Mouse (Mus musculus) heart, embryonic 14.5 days (tissue): Measurements from ENCODE around the gene Vangl1. TPM values are rescaled to one million over a fixed set of nuclear protein-coding genes. Genes with fewer than 3 reads are reported as not detected.
"Not testable (repeated sequence)": the region's sequence is repeated elsewhere in the genome, so short reads cannot be mapped to it uniquely, and the experiment has no call there.

Experiments used
- ATAC-seq: fragments of 200-750 bp; cut with Nextera tagmentation; 2 replicates; pipeline ENCODE4 v1.8.0; 2017; ENCODE audit warnings: low read depth, moderate TSS enrichment; ENCODE audit not compliant: insufficient number of reproducible peaks, insufficient read depth, low FRiP score
- H3K27ac ChIP-seq, 2 experiments: fragments of 200-500 bp in 1 of 2; fragments of 300-500 bp in 1 of 2; sonication (generic) in 1 of 2; replicated peaks in 1 of 2; 2 replicates each; pipeline ENCODE4 v1.5.1; 2012 to 2014; ENCODE audit warnings: low read depth in 2 of 2, low read length in 2 of 2, control low read depth in 1 of 2, mild to moderate bottlenecking in 1 of 2, mixed read lengths in 1 of 2; ENCODE audit not compliant: control insufficient read depth in 1 of 2, insufficient read depth in 1 of 2
- H3K27me3 ChIP-seq: fragments of 300-500 bp; sonication (generic); 2 replicates; pipeline ENCODE4 v1.6.1; 2014; ENCODE audit warnings: mild to moderate bottlenecking, low read length, control low read depth; ENCODE audit not compliant: control insufficient read depth, insufficient read depth
- H3K36me3 ChIP-seq: fragments of 300-500 bp; sonication (generic); 2 replicates; pipeline ENCODE4 v1.6.1; 2014; ENCODE audit warnings: mild to moderate bottlenecking, control low read depth, low read length, mixed read lengths; ENCODE audit not compliant: control insufficient read depth, insufficient read depth
- H3K4me1 ChIP-seq, 2 experiments: fragments of 200-500 bp in 1 of 2; fragments of 300-500 bp in 1 of 2; sonication (generic) in 1 of 2; 2 replicates each; pipeline ENCODE4 v1.6.1; 2012 to 2014; ENCODE audit warnings: low read length in 2 of 2, control low read depth in 1 of 2, mixed read lengths in 1 of 2; ENCODE audit not compliant: control insufficient read depth in 2 of 2, insufficient read depth in 2 of 2
- H3K4me2 ChIP-seq: fragments of 300-500 bp; sonication (generic); 2 replicates; pipeline ENCODE4 v1.6.1; 2014; ENCODE audit warnings: mild to moderate bottlenecking, low read length
- H3K4me3 ChIP-seq, 2 experiments: fragments of 200-500 bp in 1 of 2; fragments of 300-500 bp in 1 of 2; sonication (generic) in 1 of 2; 2 replicates each; pipeline ENCODE4 v1.5.1; 2012 to 2014; ENCODE audit warnings: low read length in 2 of 2, mild to moderate bottlenecking in 2 of 2, control low read depth in 1 of 2, low read depth in 1 of 2, moderate library complexity in 1 of 2; ENCODE audit not compliant: control insufficient read depth in 1 of 2, insufficient read depth in 1 of 2
- H3K9ac ChIP-seq: fragments of 300-500 bp; sonication (generic); 2 replicates; pipeline ENCODE4 v1.6.1; 2014; ENCODE audit warnings: mild to moderate bottlenecking, low read length
- H3K9me3 ChIP-seq: fragments of 300-500 bp; sonication (generic); 2 replicates; pipeline ENCODE4 v1.6.1; 2016; ENCODE audit warnings: low read length, control low read depth; ENCODE audit not compliant: control insufficient read depth
- WGBS: fragments of 180-500 bp; shearing (Covaris S2); extraction: QIAGEN DNeasy Blood & Tissue Kit; methylation state at CpG from one replicate; pipeline ENCODE4 v1.1.7; 2014; 5-methylcytosine and 5-hydroxymethylcytosine counted together
- polyA plus RNA-seq: library from polyadenylated mRNA; unstranded; fragments of >200 nt; fragmentation: Nextera tagmentation; extraction: Ambion mirVana; gene quantifications from 2 replicates; pipeline ENCODE4 v1.2.1, GENCODE M21; 2014

Vangl1 gene
- polyA plus RNA-seq, 1 experiment from 2014 or later, result 26.7 TPM

DNA sequence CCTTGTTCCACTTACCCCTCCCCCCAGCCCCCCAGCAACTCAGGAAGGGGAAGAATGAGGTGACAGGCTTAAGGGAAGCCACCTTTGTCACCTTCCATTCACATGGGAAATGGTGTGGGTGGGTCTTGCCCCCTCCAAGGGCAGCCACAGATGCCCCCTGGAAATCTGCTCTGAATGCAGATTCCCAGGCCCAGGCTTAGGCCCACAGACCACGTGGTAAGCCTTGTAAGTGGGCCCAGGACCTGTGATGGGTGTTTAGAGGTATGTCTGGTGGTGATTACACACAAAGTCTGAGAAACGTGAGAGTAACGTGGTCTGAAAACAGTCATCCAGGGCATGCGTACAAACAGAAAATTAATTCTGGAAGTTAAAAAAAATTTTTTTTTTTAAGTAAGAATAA is 39.6 kb downstream of the Vangl1 start:
- Histone ChIP-seq H3K36me3 (peaks cover 62% of the 10 kb centered on the region), H3K4me2 (no peak overlapping the region), H3K27me3 (no peaks in the 10 kb centered on the region), H3K9me3 (no peaks in the 10 kb centered on the region), H3K4me1 (peaks cover 27 to 34% of the 10 kb centered on the region in 2 experiments), H3K27ac (no peak overlapping the region), H3K4me3 (no peak overlapping the region), H3K9ac (no peak overlapping the region)
- ATAC-seq, result no peak
- 72% methylated on average over 4 of the region's 4 CpGs for WGBS

DNA sequence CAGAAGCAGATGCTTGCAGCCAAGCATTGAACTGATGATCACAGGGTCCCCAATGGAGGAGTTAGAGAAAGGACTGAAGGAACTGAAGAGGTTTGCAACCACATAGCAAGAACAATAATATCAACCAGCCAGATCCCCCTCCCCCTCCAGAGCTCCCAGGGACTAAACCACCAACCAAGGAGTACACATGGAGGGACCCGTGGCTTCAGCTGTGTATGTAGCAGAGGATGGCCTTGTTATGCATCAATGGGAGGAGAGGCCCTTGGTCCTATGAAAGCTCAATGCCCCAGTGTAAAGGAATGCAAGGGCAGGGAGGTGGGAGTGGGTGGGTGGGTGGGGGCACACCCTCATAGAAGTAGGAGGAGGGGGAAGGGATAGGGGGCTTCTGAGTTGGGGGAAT is 40.6 kb downstream of the Vangl1 start:
- not testable (repeated sequence) for H3K9ac ChIP-seq, H3K4me3 ChIP-seq, H3K27ac ChIP-seq, ATAC-seq, H3K4me2 ChIP-seq, H3K9me3 ChIP-seq, H3K27me3 ChIP-seq
- 89% methylated on average over 1 of the region's 1 CpGs for WGBS
- H3K36me3 ChIP-seq, result peaks cover 67% of the 10 kb centered on the region
- peaks cover 27 to 36% of the 10 kb centered on the region in 2 experiments for H3K4me1 ChIP-seq

DNA sequence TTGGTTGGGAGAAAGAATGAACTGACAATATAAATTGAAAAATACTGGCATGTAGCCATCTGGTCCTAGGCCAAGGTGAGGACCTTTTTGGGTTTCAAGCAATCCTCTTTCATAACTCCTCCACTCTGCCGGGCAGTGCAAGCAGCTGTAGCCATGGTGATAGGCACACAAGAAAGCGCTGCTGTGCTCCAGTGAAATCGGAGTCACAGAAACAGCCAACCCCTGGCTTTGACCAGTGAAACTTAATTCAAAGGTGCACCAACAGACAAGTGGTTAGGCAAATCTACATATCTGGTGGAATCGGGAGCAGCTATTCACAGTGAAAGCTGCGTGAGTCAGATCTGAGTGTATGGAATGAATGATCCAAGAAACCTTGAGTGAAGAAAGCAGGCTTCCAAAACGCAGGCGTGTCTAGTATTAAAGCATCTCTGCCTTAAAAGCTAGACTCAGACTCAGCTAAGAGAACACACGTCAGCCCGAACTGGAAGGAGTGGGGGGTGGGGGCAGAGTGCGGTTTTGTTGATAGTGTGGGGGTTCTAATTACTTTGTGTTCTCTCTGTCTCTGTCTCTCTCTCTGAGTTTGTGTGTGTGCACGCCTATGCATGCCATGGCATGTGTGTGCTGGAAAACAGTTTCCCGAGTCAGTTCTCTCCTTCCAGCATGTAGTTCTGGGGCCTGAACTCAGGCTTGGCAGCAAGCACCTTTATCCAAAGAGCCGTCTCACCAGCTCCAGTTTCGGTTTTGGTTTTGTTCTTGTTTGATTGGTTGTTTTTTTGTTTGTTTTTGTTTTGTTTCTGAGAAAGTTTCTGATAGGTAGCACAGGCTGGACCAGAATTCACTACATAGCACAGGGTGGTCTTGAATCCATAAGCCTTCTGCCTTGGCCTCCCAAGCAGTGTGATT is 44.8 kb downstream of the Vangl1 start:
- no peaks in the 10 kb centered on the region for H3K9me3 ChIP-seq
- no peak overlapping the region for H3K4me3 ChIP-seq
- no peak overlapping the region for H3K9ac ChIP-seq
- H3K27me3 ChIP-seq, result no peaks in the 10 kb centered on the region
- WGBS, result 63% methylated on average over 14 of the region's 14 CpGs
- 0 out of 4 replicates have a peak overlapping the region, but pooled peaks of 1 of the 2 experiments have one; percentile 15 for H3K27ac ChIP-seq
- H3K4me2 ChIP-seq, result no peak overlapping the region
- peaks cover 73% of the 10 kb centered on the region for H3K36me3 ChIP-seq
- ATAC-seq, result no peak
- H3K4me1 ChIP-seq, result peaks cover 9 to 11% of the 10 kb centered on the region in 2 experiments

DNA sequence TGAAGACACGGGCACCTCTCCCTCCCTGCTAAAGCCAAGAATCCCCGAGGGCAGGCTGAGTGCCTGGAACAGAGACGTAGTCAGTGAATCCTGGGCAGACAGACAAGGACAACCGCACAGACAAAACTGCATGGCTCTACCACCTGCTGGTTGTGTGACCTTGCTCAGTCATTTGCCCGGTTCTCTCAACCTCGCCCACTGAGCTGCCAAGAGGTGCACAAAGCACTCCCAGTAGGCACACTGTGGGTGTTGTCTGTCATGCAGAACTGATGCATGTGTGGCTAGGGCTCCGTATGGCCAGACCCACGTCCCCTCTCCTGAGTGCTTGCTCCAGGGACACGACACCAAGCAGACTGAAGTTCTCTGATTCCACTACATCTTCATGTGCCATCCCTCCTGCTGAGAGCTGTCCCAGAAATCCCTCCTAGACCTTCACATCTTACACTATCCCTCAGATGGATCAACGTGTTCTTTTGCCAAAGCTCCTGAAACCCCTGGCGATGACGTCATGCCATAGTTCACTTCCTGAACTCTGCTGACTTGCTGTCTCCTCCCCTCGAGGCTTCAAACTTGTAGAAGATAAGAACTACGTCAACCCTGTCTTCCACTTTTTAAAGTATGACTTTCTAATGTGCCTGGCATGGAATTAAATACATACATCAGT is 45.6 kb downstream of the Vangl1 start:
- Histone ChIP-seq H3K9ac (no peak overlapping the region), H3K27me3 (no peaks in the 10 kb centered on the region), H3K27ac (0 out of 4 replicates have a peak overlapping the region, but pooled peaks have one; percentile 4 to 6), H3K36me3 (peaks cover 68% of the 10 kb centered on the region), H3K9me3 (no peaks in the 10 kb centered on the region), H3K4me3 (no peak overlapping the region), H3K4me1 (peaks cover 9 to 11% of the 10 kb centered on the region in 2 experiments), H3K4me2 (no peak overlapping the region)
- WGBS, result 71% methylated on average over 14 of the region's 14 CpGs
- ATAC-seq, result no peak

DNA sequence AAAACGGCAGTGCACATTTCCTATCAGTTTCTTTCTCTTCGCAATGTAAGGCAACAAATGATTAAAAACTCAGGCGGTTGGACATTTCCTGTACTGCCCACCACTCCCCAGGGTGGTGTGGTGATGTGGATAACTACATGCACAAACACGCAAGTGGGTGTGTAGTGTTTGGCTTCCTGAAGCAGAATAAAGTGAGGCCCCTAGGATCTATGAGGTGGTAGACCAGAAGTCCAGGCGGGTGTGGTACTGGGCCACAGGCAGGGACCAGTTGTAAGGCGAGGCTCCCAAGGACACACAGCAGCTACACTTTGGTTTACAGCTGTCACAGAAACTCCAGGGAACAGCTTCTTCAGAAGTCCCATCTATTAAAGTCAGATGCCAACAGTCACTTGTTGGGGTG is 46.8 kb downstream of the Vangl1 start:
- WGBS, result 88% methylated on average over 6 of the region's 6 CpGs
- no peak for ATAC-seq
- peaks cover 11 to 12% of the 10 kb centered on the region in 2 experiments for H3K4me1 ChIP-seq
- H3K27ac ChIP-seq, result no peak overlapping the region
- peaks cover 57% of the 10 kb centered on the region for H3K36me3 ChIP-seq
- no peak overlapping the region for H3K4me2 ChIP-seq
- H3K9me3 ChIP-seq, result no peaks in the 10 kb centered on the region
- H3K27me3 ChIP-seq, result no peaks in the 10 kb centered on the region
- H3K4me3 ChIP-seq, result no peak overlapping the region
- H3K9ac ChIP-seq, result no peak overlapping the region

DNA sequence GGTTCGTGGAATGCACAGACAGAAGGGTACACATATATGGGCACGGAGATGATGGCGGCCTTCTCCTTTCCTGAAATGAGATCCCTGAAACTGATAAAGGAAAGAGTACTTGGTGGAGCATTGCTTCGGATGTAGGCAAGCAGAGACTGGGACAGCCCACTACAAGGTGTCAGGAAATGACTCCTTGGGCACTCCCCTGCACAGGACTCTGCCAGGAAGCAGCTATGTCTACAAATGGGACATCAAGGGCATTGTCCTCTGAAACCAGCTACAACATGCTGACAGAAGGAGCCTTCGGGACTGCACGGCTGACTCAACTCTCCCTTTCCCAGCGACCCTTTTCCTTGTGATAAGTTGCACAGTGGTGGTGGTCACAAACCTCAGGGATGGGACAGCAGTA is 47.8 kb downstream of the Vangl1 start:
- H3K9me3 ChIP-seq, result no peaks in the 10 kb centered on the region
- no peak overlapping the region for H3K4me3 ChIP-seq
- peaks cover 51% of the 10 kb centered on the region for H3K36me3 ChIP-seq
- no peak overlapping the region for H3K9ac ChIP-seq
- no peaks in the 10 kb centered on the region for H3K27me3 ChIP-seq
- no peak overlapping the region for H3K4me2 ChIP-seq
- WGBS, result 79% methylated on average over 7 of the region's 7 CpGs
- peaks cover 11 to 14% of the 10 kb centered on the region in 2 experiments for H3K4me1 ChIP-seq
- H3K27ac ChIP-seq, result no peak overlapping the region
- no peak for ATAC-seq

DNA sequence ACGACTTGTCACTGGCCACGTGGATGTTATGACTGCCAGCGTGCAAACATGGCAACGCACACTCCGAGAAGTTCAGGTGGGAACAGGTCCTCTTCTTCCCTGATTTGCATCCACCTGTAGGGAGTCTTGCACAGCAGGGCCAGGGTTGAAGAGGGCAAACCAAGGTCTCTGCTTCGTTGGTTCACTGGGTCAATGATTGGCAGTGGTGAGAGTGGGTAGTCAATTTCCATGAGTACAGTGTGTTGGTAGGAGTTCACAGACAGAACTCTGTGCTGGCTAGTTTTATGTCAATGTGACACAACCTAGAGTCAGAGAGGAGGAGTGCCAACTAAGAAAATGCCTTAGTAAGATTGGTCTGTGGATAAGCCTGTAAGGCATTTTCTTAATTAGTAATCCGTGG is 50.4 kb downstream of the Vangl1 start:
- peaks cover 2 to 9% of the 10 kb centered on the region in 2 experiments; a peak in 2 of 4 replicates for H3K4me1 ChIP-seq
- ATAC-seq, result no peak
- H3K27ac ChIP-seq, result no peak overlapping the region
- H3K36me3 ChIP-seq, result peaks cover 30% of the 10 kb centered on the region
- H3K4me3 ChIP-seq, result no peak overlapping the region
- no peak overlapping the region for H3K9ac ChIP-seq
- 91% methylated on average over 7 of the region's 7 CpGs for WGBS
- no peaks in the 10 kb centered on the region for H3K27me3 ChIP-seq
- no peaks in the 10 kb centered on the region for H3K9me3 ChIP-seq
- H3K4me2 ChIP-seq, result no peak overlapping the region
